Mouse (Mus musculus): ENCODE data around the gene Tmem259.
A peak's percentile ranks its signal among the peaks of the same experiment; 100 is the strongest.

Gene Tmem259

GRCm38 (mm10) chr10:79934794-79935569 is 49.1 kb downstream of the Tmem259 start:
- no peak for DNase-seq (ENCODE audit: low spot score)

DNA sequence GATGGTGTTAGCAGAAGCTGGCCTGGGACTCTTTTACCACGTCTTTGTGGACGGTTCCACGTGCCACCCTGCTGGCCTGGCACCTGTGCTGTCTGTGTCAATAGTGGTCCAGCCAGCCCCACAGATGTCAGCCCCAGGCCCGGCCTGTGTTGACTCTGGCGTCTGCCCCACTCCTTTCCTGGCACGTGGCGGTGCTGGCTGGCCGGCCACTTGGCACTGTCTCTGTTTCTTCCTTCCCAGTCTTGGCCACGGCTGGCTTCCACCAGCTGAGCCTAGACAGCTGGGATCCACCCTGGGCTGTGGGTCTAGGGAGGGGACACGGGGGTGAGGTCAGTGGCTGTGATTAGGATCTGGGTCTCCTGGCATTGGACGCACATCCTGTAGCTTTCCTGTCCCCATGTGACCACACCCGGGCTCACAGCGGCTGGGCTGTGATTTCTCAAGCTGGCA is 49.8 kb downstream of the Tmem259 start:
- DNase-seq (ENCODE audit: low spot score): no peak

DNA sequence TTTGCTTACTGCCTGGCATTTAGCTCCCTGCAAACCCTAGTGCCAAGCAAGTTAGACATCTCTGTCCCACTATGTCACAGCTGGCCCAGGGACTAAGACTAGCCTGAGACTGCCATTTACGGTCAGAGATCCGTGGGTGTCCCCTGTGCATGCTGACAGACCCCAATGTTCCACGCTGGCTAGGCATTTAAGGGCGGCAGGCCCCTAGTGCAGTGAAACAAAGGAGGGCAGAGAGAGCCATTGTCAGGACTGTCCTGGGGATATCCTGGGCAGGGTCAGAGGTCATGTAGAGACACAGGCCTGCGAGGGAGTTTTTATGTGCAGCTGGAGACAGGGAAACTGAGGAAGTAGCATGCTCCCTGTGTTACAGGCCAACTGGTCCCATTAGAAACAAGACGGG is 50.3 kb downstream of the Tmem259 start:
- no peak for DNase-seq (ENCODE audit: low spot score)

GRCm38 (mm10) chr10:79933145-79933679 is 50.9 kb downstream of the Tmem259 start:
- DNase-seq (ENCODE audit: low spot score): no peak

DNA sequence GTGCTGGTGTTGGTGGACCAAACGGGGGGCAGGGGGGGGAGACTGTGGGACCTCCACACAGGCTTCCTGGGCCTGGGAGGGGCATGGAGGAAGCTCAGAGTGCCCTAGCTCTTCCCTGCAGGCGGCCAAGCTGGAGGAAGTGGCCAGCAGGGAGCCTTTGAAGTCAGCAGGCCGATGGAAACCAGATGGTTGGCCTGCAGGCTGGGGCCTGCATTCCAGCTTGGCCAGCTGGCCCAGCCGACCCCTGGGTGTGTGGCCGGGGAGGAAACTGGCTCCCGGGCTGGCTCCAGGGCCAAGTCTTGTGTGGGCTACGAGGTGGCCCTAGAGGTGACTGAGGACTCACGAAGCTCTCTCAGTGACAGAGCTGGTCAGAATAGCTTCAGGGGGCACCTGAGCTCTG is 51.4 kb downstream of the Tmem259 start:
- peak; percentile 83 for DNase-seq (ENCODE audit: low spot score)

GRCm38 (mm10) chr10:79931797-79932196 is 52.3 kb downstream of the Tmem259 start:
- no peak for DNase-seq (ENCODE audit: low spot score)

DNA sequence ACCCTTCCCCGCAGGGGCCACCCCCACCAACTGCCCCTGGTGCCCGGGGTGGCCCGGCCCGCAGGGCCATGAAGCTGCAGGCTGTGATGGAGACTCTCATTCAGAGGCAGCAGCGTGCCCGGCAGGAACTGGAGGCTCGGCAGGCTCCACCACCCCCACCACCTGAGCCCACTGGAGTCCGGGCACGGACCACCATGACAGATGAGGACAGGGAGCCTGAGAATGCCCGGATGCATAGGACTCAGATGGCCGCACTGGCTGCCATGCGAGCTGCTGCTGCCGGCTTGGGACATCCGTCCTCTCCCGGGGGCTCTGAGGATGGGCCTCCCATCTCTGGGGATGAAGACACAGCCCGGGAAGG is 53.3 kb downstream of the Tmem259 start:
- no peak for DNase-seq (ENCODE audit: low spot score)

- DNase-seq (ENCODE audit: low spot score): no peak
Measured at GRCm38 (mm10) chr10:79929967-79930825, 53.9 kb downstream of the Tmem259 start.

DNA sequence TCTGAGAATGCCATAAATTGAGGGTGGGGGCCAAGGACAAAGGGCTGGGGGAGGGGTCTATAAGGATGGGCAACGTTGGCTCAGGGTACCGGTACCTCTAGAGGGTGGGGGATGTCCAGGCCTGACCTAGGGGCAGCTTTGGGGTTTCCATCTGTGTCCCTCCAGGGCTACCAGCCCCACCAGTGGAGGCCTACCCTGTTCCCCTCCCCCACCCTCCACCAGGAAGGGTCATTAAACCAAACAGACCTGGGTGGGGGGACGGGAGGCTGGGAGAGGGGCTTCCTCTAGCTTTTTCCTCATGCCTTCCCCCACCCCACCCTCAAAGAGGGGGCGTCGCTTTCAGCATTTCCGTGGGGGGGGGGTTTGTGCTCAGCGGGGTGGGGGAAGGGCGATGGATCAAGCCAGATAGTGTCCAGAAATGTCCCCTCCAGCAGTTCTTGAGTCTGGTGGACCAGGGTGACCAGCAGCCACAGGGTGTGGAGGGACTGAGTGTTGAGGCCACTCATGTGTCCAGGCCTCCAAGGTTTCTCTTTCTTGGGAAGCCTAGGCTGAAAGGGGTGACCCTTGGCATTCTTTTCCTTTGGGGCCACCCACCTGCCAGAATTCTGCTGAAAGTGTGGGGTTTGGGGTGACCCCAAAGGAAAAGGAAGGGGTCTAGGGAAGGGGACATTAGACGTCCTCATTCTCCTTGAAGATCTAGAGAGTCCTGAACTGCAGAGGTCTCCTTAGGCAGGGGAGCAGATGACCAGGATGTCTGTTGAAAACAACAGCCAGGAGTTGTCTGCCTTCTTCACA is 55.0 kb downstream of the Tmem259 start:
- peak; percentile 24 for DNase-seq (ENCODE audit: low spot score)

GRCm38 (mm10) chr10:79928030-79928694 is 56.0 kb downstream of the Tmem259 start:
- peak; percentile 65 for DNase-seq (ENCODE audit: low spot score)

DNA sequence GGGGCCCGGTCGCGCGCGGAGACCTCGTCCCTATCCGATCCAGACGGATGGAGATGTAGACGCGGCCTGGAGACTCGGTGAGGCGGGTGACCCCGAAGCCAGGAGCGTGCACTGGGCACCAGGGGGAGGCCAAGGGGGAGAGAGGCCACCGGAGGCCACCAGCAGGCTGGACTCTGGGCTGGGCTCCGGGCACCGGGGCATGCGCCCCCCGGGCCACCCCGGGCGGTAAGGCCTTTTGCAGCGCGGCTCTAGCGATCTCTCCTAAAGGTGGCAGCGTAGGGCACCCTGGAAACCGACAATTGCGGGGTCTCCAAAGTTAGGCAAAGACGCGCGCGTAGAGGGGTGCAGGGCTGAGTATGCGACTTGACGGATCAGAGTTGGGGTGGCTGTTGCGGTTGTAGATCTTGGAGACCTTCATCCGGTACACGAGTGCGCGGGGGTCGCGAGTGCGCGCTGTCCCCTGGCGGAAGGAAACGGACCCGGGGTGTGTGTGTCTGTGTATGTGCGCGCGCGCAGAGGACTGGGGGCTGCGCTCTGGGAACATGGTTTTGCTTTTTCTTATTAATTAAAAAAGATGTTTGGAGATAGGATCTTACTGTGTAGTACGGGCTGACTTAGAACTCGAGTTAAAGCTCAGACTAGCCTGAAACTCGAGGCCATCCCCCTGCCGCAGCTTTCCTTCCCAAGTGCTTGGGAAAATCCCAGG is 56.7 kb downstream of the Tmem259 start:
- peak; percentile 79 for DNase-seq (ENCODE audit: low spot score)

DNA sequence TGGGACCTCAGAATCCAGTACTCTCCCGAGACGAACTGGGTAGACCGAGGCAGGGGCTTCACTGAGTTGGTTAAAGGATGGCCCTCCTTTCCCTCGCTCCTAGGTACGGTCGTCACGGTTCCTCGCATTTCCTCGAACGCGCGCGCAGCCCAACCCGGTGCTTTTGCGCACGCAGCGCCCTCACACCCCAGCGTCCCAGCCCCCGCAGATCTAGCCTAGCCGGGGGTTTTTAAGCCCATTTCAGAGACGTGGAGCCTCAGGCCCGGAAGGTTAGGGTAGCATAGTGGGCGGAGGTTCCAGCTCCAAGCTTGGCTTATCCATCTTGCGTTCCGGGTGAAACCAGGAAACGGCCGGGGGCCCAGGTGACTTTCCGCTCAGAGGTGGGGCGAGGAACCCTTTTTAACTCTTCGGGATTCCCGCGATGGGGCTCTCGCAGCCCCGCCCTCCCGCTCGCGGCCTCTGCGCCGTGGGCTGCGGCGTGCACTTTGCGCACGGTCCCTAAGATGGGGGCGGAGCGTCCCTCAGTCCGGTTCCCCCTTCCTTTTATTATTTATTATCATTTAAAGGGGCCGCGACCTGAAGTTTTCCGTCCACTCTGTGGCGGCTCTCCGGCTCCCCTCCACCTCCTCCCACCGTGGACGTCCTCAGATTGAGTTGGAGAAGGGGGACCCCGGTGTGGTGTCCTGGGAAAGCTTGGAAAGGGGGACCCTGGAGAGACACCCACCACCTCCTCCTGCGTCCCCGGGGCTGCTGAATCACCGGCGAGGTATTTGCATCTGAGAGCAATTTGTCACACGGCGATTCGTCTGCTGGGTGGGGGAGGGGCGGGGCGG is 57.4 kb downstream of the Tmem259 start, which contains the start of gene Arid3a:
Gene Arid3a (plus strand): TSS at position 553 of the 833 bp plus-strand sequence.
- peak; percentile 95 for DNase-seq (ENCODE audit: low spot score)

DNA sequence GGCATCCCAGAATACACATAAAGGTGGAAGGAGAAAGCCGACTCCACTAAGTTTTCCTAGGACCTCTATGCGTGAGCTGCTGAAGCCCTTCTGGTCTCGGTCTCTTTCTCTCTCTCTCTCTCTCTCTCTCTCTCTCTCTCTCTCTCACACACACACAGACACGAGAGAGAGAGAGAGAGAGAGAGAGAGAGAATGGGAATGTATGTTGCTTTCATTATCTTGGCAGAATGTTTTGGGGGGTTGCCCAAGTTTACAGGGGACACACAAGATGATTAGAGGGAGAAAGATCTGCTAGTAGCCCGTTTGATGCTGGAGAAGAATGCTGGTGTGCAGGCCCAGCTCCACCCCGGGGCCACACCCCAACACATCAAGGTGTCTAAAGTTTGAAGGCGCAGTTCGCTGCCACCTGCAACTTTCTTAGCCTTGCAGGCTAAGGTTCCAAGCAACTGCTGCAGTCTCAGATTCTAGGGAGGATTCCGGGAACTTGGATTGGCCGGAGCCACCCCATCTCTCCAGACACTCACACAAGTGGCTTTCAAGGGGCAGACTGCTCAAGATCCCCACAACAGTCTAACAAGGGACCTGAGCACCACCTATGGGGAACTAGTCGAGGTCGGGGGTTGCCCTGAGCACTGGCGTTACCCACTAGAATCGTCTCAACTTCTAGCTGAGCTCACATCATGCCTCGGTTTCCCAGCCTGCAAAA is 58.2 kb downstream of the Tmem259 start:
- no peak for DNase-seq (ENCODE audit: low spot score)

DNA sequence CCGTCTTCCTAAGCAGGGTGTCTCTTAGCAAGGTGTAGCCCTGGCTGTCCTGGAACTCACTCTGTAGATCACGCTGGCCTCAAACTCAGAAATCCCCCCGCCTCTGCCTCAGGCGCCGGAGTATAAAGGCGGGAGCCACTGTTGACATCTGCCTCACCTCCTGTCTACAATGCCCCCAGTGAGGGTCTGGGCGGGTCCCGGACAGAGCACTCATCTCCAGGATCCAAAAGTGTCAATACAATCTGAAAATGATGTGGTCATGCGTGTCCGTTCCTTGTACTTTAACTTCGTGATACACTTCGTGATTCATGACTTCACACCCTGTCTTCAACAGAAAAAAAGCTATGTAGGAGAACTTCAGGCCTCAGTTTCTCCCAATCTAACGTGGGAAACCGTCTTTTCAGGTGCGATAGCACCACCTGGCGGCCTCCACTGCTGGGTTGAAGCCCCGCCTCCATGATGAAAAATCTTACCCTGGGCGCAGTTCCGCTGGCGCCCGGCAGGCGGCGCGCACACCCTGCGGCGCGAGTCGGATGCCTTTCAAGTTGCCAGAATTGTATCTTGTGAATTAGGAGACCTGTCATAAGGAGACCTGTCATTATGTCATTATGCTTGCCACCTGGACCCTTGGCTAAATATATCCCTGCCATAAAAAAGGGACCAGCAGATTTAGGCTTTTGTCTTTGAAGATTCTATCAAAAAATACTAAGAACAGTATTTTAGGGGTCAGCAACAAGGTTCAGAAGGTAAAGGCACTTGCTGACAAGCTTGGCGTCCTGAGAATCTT is 58.9 kb downstream of the Tmem259 start:
- DNase-seq (ENCODE audit: low spot score): peak; percentile 83
